Mouse (Mus musculus): Measurements from ENCODE around the gene Tmem181a.
"Not testable (repeated sequence)": the region's sequence is repeated elsewhere in the genome, so short reads cannot be mapped to it uniquely, and the experiment has no call there.

Tmem181a gene

GRCm38 (mm10) chr17:6256400-6257069, at the start of gene Tmem181a:
Gene Tmem181a (plus strand): TSS chr17:6256860.
- not testable (repeated sequence) for DNase-seq (ENCODE audit: low read depth, low spot score)

- no peak for DNase-seq (ENCODE audit: low read depth, low spot score)
Measured at GRCm38 (mm10) chr17:6211721-6212120, 44.9 kb upstream of the Tmem181a start.

GRCm38 (mm10) chr17:6215640-6216039, 41.0 kb upstream of the Tmem181a start:
- no peak for DNase-seq (ENCODE audit: low read depth, low spot score)

GRCm38 (mm10) chr17:6216514-6216913, 40.1 kb upstream of the Tmem181a start:
- no peak for DNase-seq (ENCODE audit: low read depth, low spot score)

- not testable (repeated sequence) for DNase-seq (ENCODE audit: low read depth, low spot score)
Measured at GRCm38 (mm10) chr17:6232633-6233032, 24.0 kb upstream of the Tmem181a start.

- not testable (repeated sequence) for DNase-seq (ENCODE audit: low read depth, low spot score)
Measured at GRCm38 (mm10) chr17:6251298-6251697, 5.4 kb upstream of the Tmem181a start.

GRCm38 (mm10) chr17:6257070-6257456, 403 bp downstream of the Tmem181a start:
- not testable (repeated sequence) for DNase-seq (ENCODE audit: low read depth, low spot score)

- DNase-seq (ENCODE audit: low read depth, low spot score) = peak; percentile 23
Measured at GRCm38 (mm10) chr17:6269876-6270831, 13.5 kb downstream of the Tmem181a start.

- DNase-seq (ENCODE audit: low read depth, low spot score) = peak; percentile 52
Measured at GRCm38 (mm10) chr17:6270840-6271239, 14.2 kb downstream of the Tmem181a start.

GRCm38 (mm10) chr17:6271970-6272369, 15.3 kb downstream of the Tmem181a start:
- not testable (repeated sequence) for DNase-seq (ENCODE audit: low read depth, low spot score)

- not testable (repeated sequence) for DNase-seq (ENCODE audit: low read depth, low spot score)
Measured at GRCm38 (mm10) chr17:6274693-6275092, 18.0 kb downstream of the Tmem181a start.

GRCm38 (mm10) chr17:6279205-6279604, 22.5 kb downstream of the Tmem181a start:
- DNase-seq (ENCODE audit: low read depth, low spot score) = peak; percentile 85

- DNase-seq (ENCODE audit: low read depth, low spot score) = not testable (repeated sequence)
Measured at GRCm38 (mm10) chr17:6279772-6280171, 23.1 kb downstream of the Tmem181a start.

GRCm38 (mm10) chr17:6280513-6280912, 23.9 kb downstream of the Tmem181a start:
- peak; percentile 25 for DNase-seq (ENCODE audit: low read depth, low spot score)

GRCm38 (mm10) chr17:6283137-6283536, 26.5 kb downstream of the Tmem181a start:
- not testable (repeated sequence) for DNase-seq (ENCODE audit: low read depth, low spot score)

- DNase-seq (ENCODE audit: low read depth, low spot score) = not testable (repeated sequence)
Measured at GRCm38 (mm10) chr17:6286169-6286568, 29.5 kb downstream of the Tmem181a start.

GRCm38 (mm10) chr17:6289045-6289444, 32.4 kb downstream of the Tmem181a start:
- not testable (repeated sequence) for DNase-seq (ENCODE audit: low read depth, low spot score)

- not testable (repeated sequence) for DNase-seq (ENCODE audit: low read depth, low spot score)
Measured at GRCm38 (mm10) chr17:6293882-6294281, 37.2 kb downstream of the Tmem181a start.

GRCm38 (mm10) chr17:6297060-6297795, 40.6 kb downstream of the Tmem181a start:
- not testable (repeated sequence) for DNase-seq (ENCODE audit: low read depth, low spot score)

- DNase-seq (ENCODE audit: low read depth, low spot score) = not testable (repeated sequence)
Measured at GRCm38 (mm10) chr17:6300190-6300863, 43.7 kb downstream of the Tmem181a start.

- not testable (repeated sequence) for DNase-seq (ENCODE audit: low read depth, low spot score)
Measured at GRCm38 (mm10) chr17:6304891-6305290, 48.2 kb downstream of the Tmem181a start.

Measured in ZHBTc4 (cell line).